Mouse (Mus musculus) G1E (cell line): ENCODE data around the gene Meltf.

Experiments
- CTCF ChIP-seq: IDR thresholded peaks from 2 replicates; pipeline ENCODE4 v1.5.1; 2012; ENCODE audit warnings: low read depth, low read length, inconsistent platforms, mixed read lengths
- GATA2 ChIP-seq: IDR thresholded peaks from 2 replicates; pipeline ENCODE4 v1.6.1; 2012; ENCODE audit warnings: low read depth, low read length, inconsistent platforms, borderline replicate concordance
- POLR2AphosphoS5 ChIP-seq: IDR thresholded peaks from 2 replicates; pipeline ENCODE4 v1.6.1; 2012; ENCODE audit warnings: low read depth, low read length, inconsistent platforms; ENCODE audit not compliant: insufficient replicate concordance
- TAL1 ChIP-seq: conservative IDR thresholded peaks from 2 replicates; pipeline ENCODE4 v1.6.1; 2012; ENCODE audit warnings: low read depth, low read length, inconsistent platforms, mixed read lengths

GRCm38 (mm10) chr16:31867736-31868135 is 10.9 kb upstream of the Meltf start:
- TF ChIP-seq CTCF, result no peak
- TF ChIP-seq POLR2AphosphoS5, result no peak
- no peak for TF ChIP-seq GATA2
- no peak for TF ChIP-seq TAL1
